Mouse (Mus musculus): ENCODE results near the gene 4930415O20Rik.

GRCm38 (mm10) chr15:98631493-98631892 is 60.7 kb downstream of the 4930415O20Rik start:
- TF ChIP-seq CTCF (IDR thresholded peaks at IDR 0.05; ENCODE audit: insufficient read depth, low read length) (peak; percentile 55), POLR2A (IDR thresholded peaks at IDR 0.05; ENCODE audit: borderline replicate concordance, extremely low read depth, low read depth, low read length) (no peak)
